Mouse (Mus musculus) urinary bladder, postnatal 14 days (tissue): ENCODE data around the gene Odf4.

Source experiments
- DNase-seq: peaks from one replicate; pipeline ENCODE4 v3.0.0; 2021; ENCODE audit warnings: low spot score

The Odf4 gene

DNA sequence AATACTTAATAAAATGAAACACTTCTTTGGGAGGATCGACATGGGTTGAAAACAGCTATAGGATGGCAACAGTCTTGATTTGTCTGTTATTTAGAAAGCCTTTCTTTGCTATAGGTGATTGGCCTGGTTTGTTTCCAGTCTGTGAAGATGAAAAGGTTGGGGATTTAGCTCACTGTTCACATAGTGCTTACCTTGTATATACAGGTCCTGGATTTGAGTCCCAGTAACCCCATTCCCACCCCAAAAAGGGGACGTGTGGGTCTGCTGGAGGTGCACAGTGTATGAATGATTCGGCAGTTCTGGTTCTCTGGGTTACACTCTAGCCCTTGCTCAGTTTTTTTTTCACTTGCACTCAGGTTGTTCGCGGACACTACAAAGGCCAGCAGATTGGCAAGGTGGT is 24.1 kb downstream of the Odf4 start:
- DNase-seq, result no peak

DNA sequence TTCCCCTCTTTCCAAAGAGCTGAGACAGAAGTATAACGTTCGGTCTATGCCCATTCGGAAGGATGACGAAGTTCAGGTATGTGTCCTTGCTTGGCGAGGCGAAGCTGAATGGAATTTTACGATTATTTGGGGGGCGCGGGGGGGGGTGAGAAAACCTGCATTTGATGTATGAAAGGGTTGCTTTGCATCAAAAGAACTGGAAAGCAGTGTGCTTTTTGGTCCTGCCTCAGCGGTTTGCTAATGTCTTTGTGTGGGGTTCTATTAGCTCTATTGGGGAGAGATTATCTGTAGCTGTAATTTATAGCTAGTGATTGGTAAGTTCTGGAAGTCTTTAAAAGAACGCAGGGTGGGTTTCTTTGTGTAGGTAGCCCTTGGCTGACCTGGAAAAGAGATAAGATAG is 24.5 kb downstream of the Odf4 start:
- no peak for DNase-seq

DNA sequence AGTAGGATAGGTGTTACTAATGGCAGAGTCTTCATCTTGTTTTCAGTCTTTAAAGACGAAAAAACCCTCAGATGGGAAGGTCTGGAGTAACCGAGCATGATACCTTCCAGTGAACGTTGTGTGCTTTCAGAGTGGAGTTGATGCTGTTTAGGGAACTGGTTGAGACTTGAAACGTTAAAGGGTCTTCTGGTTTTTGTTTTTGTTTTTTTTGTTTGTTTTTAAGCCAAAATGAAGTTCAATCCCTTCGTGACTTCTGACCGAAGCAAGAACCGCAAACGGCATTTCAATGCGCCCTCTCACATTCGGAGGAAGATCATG is 24.9 kb downstream of the Odf4 start:
- DNase-seq, result no peak

DNA sequence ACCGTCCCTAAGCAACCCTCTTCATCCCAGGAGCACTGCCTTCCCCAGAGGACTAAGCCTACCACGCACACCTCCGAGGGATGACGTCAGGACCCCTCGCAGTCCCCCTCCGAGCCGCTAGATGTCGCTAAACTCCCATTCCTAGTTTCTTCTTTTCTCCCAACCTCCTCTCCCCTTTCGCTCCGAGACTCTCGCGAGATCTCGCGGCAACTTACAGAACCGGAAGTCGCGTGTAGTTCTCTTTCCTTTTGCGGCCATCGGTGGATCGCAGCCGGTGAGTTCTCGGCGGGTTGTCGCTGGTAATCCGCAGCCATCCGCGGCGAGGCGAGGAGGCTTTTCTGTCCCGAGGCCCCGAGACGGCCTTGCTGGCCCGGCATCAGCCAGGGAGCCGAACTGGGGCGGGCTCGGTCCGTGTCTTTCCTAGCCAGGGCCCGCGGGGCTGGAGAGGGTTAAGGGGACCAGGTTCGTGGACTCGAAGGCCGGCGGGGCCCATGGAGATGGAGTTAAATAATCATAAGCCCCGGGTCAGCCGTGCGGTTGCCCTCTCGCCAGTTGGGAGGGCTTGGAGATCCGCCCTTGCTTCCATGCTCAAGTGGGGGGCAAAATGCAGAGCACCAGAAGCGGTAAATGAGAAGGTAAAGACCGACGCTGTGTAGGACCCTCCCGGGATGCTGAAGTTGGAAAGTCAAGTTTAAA is 25.4 kb downstream of the Odf4 start, which contains the start of gene Rpl26:
TSS of gene Rpl26 (plus strand) at position 233 of the 696 bp plus-strand sequence.
- DNase-seq, result peak; percentile 99

DNA sequence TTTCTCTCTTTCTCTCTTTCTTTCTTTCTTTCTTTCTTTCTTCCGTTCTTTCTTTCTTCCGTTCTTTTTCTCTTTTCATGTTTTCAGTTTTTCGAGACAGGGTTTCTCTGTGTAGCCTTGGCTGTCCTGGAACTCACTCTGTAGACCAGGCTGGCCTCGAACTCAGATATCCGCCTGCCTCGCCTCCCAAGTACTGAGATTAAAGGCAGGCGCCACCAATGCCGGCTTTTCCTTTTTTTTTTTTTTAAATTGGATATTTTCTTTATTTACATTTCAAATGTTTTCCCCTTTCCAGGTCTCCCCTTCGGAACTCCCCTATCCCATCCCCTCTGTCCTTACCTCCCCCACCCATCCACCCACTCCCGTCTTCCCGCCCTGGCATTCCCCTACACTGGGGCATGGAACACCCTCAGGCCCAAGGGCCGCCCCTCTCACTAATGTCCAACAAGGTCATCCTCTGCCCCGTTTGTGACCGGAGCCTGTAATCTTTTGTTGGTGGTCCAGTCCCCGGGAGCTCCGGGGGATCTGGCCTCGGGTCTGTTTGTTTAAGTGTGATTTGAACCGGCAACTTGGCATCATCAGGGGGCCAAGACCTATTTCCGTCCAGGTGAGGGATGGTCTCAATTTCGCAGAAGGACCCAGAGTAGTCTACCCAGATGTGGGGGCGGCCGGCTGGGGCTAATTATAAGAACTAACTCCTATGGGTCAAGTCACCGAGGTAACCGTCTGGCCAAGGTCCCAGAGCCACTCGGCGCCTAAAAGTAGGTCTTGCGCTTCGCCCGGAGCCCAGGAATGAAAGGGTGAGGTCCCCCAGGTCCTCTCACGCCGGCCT is 26.1 kb downstream of the Odf4 start:
- DNase-seq, result no peak

DNA sequence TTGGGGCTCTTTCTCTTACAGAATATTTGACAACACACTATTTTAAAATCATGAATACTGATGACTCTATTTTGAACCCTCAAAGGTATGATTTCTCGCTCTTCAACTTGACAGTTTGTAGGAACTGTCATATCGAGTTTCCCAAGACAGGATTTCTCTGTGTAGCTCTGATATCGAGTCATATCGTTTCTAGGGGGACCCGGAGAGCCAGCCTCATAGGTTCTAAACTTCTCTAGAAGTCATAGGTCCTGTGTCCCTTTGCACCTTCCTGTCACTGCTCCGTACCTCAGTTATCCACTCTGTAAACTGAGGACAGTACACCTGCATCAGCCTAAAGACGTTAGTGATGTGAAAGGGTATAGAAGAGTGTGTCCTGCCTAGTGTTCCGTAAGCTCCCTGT is 27.1 kb downstream of the Odf4 start:
- DNase-seq, result no peak

DNA sequence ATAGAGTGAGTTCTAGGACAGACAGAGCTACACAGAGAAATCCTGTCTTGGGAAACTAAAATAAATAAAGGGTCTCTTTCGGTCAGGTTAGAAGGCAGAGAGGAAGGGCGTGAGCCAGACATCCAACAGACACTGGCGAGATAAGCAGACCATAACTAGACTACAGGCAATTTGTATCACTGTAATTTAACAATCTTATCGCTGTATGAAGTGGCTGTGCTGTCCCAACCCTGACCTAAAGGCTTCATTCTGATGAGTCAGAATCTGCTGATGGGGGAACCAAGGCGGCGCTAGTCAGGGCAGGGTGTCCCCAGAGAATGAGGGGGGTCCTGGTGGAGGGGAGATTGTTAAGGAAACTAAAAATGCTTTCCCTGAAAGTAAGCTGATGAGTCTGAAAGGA is 28.1 kb downstream of the Odf4 start:
- DNase-seq, result no peak

DNA sequence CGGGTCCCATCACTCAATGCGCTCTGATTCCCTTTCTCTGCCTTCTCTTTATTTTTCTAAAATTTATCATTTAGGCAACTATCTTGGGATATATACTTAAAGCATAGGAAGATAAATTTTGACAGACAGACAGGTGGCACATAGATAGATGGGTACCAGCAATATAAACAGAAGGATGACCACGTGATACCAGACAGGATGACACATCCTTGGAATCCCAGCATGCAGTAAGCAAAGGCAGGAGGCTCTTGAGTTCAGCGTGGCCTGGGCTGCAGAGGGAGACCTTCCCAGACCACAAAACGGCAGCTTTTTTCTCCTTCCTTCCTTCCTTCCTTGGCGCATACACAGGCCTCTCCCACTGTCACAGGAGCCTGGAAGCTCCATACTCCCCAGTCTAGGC is 29.0 kb downstream of the Odf4 start:
- no peak for DNase-seq

DNA sequence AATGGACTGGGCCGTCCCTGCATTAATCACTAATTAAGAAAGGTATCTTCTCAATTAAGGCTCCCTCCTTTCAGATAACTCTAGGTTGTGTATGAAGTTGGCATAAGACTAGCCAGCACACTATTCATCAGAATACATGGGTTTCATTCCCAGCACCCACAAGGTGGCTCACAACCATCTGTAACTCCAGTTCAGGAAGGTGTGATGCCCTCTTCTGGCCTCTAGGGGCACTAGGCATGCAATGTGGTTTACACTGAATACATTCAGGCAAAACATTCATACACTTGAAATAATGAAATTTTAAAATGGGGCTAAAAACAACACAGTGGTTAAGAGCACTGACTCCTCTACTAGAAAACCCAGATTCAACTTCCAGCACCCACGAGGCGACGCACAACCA is 29.8 kb downstream of the Odf4 start:
- DNase-seq, result peak; percentile 24

DNA sequence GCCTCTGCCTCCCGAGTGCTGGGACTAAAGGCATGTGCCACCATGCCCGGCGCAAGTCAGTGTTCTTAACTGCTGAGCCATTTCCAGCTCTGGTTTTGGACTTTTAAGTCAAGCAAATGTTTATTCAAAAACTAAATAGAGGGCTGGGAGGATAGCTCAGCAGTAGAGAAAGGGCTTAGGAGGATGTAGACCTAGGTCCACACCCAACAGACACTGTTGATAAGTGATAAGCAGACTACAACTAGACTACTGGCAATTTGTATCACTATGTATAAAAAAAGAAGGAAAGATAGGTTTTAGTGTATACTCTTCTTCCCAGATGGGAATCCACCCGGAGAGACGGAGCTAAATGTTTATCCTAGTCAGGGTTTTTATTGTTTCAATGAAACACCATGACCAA is 30.6 kb downstream of the Odf4 start:
- no peak for DNase-seq

DNA sequence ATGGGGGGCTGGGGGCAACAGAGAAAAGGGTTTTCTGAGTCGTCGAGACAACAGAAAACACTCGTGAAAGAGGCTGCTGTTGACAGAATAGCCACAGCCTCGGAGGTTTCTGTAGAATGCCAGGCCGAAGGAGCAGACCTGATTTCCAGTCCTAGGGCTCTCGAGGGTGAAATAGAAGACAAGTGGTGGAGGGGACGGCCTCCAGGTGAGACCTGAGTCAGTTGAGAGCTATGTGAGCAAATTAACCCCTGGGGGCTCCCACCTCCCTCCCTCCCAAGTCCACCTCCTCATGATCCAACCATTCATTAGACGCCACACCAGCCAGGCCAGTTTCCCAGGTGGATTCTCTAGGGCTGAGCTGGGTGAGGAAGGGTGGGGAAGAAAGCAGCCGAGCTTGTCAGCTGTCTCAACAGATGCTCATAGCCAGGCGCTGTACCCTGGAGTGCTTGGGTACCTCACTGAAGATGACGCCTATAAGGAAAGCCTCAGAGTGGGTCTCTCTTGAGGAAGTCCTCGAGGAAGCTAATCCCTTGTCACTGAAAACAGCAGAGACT is 32.9 kb downstream of the Odf4 start:
- no peak for DNase-seq

DNA sequence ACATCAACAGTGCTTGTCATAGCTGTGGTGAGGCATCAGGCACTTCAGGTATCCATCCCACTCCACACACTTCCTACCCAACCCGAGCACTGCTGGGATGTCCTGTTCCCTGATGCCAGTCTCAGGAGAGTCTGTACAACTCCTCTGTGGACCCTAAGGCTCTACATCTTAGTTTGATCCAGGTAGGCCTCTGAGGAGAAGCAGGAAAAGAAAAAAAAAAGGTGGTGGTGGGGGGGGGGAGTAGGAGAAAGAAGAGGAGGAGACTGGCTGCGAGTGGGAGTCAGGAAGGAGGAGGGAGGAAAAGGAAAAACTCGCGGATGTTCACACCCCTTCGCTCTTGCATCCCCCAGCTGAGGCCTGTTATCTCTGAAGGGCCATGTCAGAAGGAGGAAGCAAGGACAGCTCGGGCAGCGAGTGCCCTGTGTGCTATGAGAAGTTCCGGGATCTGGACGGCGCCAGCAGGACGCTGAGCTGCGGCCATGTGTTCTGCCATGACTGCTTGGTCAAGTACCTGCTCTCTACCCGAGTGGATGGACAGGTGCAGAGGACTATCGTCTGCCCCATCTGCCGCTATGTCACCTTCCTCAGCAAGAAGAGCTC is 34.5 kb downstream of the Odf4 start:
- no peak for DNase-seq

DNA sequence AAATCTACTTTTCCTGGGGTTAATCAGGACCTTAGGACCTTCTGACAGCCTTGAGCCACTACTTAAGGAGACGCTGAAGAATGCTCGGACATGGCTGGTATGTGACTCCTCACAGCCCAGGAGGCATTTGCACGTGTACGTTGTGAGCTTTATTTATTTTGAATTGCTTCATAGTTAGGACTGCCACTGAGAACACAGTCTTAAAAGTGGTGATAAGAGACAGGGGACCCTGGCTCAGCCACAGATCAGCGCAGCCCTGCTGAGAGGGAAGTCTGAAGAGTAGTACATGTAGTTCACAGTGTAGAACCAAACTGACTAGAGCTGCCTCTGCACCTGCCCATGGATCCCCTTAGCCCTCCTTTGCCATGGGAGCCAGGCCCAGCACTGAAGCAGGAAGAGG is 35.1 kb downstream of the Odf4 start:
- no peak for DNase-seq

DNA sequence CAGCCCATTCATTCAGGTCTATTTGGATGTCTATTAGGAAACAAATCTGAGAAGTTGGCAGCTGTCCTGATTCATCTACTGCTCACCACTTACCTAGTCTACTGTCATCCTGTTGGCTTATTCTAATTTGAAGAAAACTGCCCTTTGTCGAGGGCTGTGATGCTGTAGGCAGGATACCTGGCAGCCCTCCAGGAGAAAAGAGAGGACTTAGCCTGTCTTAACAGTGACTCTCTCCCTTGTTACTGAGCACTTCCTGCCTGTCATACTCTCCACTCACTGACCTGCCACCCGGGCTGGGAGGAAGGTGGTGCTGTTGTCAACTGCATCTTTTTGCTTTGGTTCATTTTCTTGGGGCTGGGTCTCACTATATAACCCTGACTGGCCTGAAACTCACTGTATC is 36.3 kb downstream of the Odf4 start:
- DNase-seq, result no peak

DNA sequence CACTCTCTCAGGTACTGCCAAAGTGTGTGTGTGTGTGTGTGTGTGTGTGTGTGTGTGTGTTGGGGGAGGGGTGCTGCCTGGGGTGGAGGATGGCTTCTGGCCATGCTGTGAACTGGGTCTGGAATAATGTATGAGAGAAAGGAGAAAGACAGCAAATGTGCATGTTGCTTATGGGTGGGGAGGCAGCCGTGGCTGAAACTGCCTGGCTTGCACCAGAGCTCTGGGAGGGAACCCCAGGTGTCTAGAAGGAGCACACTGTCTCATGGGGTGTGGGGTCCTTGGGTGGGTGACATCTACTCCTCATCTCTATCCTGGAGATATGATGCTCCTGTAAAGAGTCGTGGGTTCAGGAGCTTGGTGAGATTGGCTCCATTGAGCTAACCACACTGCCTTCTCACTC is 38.2 kb downstream of the Odf4 start:
- no peak for DNase-seq

DNA sequence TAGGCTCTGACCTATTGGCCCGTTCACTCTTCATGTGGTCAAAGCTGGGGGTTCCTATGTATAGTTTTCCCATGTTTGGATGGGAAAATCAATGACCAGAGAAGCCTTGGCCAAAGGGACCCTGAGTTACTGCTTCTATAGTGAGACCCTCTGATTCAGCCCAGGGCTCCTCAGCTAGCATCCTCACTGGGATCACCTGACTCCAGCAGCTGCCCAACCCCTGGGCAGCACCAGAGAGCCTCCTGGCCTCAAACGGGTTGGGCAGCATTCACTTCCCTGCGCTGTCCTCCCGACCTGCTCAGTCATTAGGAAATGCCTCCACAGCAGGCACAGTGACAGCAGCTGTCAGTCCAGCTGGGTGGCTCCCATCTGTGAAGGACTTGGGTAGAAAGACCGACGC is 38.6 kb downstream of the Odf4 start, which contains the start of gene Rnf222:
TSS of gene Rnf222 (plus strand) at position 301 of the 400 bp plus-strand sequence.
- DNase-seq, result peak; percentile 14

DNA sequence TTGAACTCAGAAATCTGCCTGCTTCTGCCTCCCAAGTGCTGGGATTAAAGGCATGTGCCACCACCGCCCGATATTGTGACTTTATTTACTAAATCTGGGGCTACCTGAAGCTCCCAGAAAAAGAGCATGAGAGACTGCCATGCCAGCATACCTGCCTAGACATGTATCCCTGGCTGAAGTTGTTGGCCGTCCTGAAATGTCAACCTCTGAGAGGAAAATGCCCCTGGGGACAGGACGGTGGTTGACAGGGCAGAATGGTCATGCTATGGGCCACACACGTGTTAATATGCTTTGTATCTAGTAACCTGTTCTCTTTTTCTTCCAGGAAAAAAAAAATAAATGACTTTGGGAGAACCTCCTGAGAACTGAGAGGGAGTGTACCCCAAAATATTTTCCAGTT is 40.8 kb downstream of the Odf4 start:
- no peak for DNase-seq

DNA sequence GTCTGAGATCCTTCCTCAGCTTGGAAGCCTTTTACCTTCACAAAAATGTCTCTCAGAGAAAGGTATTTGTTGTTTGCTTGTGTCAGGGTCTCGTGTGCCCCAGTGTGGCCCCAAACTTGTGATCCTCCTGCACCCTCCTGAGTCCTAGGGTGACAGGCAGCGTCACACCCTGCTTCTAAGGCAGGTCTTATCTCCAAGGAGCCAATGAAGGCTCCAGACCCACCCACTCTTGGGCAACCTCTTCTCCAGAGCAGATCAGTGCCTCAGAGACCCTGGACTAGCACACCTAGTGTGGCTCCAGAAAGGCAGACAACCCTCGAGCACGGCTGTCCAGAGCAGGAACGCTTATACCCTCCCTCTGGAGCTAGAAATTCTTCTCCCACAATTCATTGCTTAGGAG is 42.5 kb downstream of the Odf4 start:
- DNase-seq, result no peak

DNA sequence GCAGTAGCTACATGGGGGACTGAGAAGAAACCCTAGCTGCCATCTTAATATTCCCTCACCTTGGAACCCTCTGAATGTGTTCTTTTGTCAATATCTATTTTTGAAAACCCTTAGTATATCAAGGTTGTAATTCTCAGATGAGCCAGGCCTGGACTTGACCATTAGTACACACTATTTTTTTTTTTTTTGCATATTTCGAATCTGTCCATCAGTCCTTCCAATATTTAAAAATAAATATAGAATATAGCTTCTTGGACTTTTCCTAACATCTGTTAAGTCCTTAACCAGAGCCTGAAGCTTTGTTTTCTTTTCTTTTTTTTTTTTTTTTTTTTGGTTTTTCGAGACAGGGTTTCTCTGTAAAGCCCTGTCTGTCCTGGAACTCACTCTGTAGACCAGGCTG is 43.0 kb downstream of the Odf4 start:
- no peak for DNase-seq

DNA sequence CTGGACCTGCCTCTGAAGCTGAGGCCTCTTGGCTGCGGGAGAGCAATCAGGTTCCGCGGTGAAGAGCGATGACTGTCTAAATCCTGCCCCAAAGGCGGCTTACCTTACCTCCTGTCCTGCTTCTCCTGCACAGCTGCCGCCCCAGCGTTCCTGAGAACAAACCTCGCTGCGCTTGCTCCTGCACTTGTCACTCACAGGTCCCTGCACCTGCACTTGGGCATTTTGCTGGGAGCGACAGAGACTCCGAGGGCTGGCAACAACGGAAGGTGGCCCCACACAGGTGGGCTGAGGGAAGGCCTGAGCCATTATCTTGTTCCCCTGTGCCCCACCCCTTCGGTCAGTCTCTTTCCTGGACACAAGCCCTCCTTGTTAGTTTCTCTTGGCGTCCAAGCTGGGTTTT is 44.8 kb downstream of the Odf4 start:
- DNase-seq, result no peak

DNA sequence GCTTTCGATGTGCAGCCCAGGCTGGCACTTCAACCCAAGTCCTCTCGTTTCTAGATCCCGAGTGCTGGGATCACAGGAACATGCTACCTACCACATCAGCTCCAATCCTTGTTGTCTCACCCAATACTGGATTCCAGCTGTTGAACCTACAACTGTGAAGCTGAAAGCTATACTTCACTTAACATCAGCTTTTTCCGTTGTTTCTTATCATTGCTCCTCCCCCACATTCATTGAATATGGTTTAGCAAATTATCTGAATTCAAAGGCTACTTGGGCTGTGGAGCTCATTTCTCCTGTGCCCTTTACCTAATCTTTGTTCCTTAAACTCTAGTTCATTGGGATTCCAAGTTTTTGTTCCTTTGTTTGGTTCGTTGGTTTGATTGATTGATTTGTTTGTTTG is 48.1 kb downstream of the Odf4 start:
- DNase-seq, result no peak

DNA sequence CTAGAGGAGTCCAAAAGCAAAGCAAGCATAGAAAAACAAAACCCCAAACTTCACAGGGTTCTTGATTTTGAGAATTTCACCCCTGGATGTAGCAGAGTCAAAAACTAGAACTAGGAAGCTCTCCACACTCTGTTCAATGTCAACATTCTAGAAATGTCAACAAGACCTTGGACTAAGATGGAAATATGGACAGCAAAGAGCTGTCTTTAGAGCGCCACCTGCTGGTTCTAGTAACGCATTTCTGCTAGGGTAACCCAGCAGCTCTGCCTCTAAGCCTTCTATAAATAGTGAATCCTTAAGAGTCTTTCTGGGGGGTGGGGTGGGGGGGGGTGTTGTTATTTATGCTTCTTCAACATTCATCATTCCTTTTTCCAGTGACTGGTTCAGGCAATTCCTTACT is 52.0 kb downstream of the Odf4 start:
- DNase-seq, result peak; percentile 75
